Mouse (Mus musculus): ENCODE measurements around the gene Wars. TPM values are rescaled to one million over a fixed set of nuclear protein-coding genes. Genes with fewer than 3 reads are reported as not detected.
"Not testable (repeated sequence)": the region's sequence is repeated elsewhere in the genome, so short reads cannot be mapped to it uniquely, and the experiment has no call there.

The Wars gene
- total RNA-seq, 2 experiments from 2014 or later: 88.5 to 95.1 TPM

- DNase-seq (ENCODE audit: low spot score in 2 of 2): no peak
These were observed 36.3 kb downstream of the Wars start for GRCm38 (mm10) chr12:108857589-108858184.

DNA sequence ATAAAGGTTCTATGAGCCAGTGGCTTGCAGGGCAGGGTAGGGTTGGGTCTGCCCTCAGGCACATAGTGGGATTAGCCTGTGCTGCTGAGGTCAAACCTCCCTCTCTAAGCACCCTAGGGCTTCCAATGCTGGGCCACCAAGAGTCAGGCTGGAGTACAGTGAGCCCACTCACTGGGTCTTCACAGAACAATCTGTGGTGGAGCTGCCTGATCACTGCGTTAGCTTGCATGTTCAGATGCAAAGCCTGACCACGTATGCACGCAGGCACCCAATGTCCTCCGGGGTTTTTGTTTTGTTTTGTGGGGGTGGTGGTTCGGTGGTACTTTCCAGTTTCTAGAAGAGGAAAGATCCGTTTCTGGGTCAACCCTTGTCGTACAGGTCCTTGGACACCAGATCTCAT lies 36.9 kb downstream of the Wars start:
- no peak for DNase-seq (ENCODE audit: low spot score in 2 of 2)

GRCm38 (mm10) chr12:108856186-108856585 lies 37.8 kb downstream of the Wars start:
- DNase-seq (ENCODE audit: low spot score in 2 of 2): no peak

GRCm38 (mm10) chr12:108855081-108855480 lies 38.9 kb downstream of the Wars start:
- DNase-seq (ENCODE audit: low spot score in 2 of 2): no peak

- DNase-seq (ENCODE audit: low spot score in 2 of 2): no peak
These were observed 41.2 kb downstream of the Wars start for GRCm38 (mm10) chr12:108852822-108853221.

- DNase-seq (ENCODE audit: low spot score in 2 of 2): no peak
These were observed 43.1 kb downstream of the Wars start for GRCm38 (mm10) chr12:108850886-108851285.

GRCm38 (mm10) chr12:108850129-108850528 lies 43.8 kb downstream of the Wars start:
- no peak for DNase-seq (ENCODE audit: low spot score in 2 of 2)

DNA sequence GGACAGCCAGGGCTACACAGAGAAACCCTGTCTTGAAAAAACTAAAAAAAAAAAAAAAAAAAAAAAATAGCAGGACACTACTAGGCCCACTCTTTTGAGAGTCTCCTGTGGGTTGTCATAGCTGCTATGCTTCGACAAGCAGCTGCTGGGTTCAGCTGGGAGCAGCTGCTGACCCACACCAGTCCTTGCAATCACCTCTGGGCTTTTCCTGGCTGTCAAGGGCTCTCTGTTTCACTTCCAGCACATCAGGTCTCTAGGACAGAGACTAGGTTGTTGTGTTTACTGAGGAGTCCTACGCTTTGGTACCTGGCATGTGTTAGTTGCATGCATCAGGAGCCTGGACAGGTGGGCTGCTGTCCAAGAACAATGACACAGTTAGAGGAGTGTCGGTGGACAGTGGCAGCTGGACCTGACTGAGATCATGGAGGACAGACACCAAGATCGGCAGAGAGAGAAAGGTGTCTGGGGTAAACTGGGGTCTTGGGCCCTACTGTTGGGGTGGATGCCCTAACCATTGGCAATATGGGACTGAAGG lies 44.4 kb downstream of the Wars start:
- no peak for DNase-seq (ENCODE audit: low spot score in 2 of 2)

DNA sequence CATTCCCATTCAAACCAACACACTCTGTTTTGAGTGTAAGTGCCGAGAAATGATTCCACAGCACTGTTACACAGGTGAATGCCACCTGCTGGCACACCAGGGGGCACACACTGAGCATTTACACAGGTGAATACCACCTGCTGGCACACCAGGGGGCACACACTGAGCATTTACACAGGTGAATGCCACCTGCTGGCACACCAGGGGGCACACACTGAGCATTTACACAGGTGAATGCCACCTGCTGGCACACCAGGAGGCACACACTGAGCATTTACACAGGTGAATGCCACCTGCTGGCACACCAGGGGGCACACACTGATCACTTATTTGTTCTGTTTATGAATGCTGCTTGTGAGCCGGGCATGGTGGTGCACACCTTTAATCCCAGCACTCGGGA lies 45.9 kb downstream of the Wars start:
- not testable (repeated sequence) for DNase-seq (ENCODE audit: low spot score in 2 of 2)

DNA sequence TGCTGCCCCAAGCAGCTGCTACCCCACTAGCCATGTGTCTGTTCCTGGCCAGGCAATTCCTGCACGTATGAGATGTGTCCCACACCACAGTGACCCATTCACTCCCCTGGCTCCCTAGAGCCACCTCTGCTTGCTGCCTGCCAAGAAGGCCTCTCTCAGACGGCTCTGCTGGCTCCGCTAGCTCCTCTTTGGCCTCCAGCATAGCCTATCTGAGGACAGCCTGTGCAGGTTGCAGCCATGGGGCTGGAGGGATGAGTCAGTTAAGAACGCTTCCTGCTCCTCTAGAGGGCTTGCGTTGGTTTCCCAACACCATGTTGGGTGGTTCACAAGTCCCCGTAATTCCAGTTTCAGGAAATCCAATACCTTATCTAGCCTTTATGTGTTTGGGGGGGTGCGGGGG lies 51.3 kb downstream of the Wars start:
- DNase-seq (ENCODE audit: low spot score in 2 of 2): no peak

DNA sequence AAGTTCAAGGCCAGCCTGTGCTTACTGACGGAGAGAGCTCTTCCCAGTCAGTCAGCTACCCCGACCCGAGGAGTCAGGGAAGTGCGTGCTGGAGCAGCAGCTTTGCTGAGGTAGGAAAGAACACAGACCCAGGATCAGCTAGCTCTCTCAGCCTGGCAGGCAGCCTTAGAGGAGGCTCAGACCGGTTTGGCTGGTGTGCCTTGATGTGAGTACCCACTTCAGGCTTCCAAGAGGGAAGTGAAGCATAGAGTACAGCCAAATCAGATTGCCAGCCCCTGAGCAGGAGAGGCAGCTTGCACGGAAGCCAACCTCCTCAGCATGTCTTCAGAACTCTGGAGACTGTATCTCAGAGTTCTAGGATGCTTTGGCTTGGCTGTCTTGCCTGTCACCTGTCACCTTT lies 52.8 kb downstream of the Wars start:
- DNase-seq (ENCODE audit: low spot score in 2 of 2): no peak

DNA sequence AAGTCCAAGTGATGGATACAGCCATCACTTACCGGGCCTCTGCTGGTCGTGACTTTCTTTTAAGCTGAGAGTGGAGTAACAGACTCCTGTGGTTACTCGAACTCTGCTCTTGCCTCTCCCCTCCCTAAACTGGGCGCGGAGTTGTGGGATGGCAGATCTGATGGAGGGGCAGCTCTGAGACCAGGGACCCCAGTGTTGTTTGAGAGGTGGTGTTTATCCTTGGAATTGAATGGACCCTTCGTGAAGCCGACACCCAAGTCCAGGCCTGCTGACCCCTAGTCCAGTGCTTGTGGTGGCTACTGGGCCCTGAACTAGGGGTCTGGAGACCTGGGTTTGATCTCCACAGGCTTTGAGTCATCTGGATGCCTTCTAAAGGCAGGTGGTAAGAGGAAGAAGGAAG lies 57.3 kb downstream of the Wars start:
- DNase-seq (ENCODE audit: low spot score in 2 of 2): no peak

DNA sequence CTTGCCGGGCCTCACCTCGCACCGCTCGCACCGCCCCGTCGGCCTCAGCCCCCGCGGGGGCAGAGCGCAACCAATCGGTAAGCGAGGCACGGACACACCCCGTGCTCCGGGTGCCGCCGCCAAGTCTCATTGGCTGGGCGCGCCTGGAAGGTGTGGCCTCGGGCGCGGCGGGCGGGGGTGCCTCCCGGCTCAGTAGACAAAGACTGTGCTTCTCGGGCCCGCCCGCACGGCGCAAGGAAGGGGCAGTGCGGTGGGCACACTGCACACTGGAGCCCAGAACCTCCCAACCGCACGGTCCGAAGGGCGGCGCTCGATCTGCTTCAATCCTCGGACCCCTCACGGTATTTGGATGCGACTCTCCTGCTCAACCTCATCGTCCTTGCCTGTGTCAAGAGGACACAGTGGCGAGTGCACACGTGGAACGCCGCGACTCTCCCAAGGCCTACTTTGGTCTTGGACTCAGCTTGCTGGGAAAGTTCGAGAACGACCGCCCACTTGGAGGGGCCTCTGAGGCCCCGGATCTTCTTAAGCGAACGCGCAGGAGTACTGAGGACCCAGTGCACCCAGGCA lies 58.0 kb downstream of the Wars start, which contains the start of the genes Slc25a29 and Slc25a47:
Gene Slc25a29 (minus strand): TSS at position 44 of the 570 bp plus-strand sequence.
Gene Slc25a47 (plus strand): TSS at position 207 of the 570 bp plus-strand sequence.
- peak; percentile 96 to 98 for DNase-seq (ENCODE audit: low spot score in 2 of 2)

DNA sequence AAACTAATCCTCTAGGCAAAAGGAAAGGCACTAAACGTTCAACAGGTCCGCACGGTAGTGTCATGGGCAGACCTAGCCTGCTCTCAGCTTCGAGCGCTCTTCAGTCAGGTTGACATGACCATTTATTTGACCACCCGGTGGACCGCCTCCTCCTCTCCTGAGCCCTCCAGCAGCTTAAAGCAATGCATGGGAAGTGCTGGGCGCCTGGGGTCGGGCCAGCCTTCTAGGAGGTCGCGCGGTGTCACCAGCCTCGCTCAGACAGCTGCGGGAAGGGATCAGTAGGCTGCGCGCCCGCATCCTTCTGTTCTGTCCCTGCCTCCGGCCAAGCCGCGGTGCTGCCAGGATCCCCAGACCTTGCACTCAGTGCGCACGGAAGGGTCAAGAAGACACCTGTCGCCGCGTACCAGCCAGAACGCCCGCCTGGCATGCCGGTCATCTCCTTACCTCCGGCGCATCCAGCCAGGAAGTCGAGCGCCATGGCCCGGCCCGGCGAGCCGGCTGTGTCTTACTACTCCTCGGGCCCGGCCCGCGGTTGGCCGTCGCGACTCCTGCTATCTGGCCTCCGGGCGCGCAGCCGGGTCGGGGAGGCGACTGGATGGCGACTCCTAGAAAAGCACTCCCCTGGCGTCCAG lies 58.6 kb downstream of the Wars start:
- peak in 1 of 2 experiments; percentile 33 for DNase-seq (ENCODE audit: low spot score in 2 of 2)

GRCm38 (mm10) chr12:108834786-108835185 lies 59.2 kb downstream of the Wars start:
- DNase-seq (ENCODE audit: low spot score in 2 of 2): no peak

DNA sequence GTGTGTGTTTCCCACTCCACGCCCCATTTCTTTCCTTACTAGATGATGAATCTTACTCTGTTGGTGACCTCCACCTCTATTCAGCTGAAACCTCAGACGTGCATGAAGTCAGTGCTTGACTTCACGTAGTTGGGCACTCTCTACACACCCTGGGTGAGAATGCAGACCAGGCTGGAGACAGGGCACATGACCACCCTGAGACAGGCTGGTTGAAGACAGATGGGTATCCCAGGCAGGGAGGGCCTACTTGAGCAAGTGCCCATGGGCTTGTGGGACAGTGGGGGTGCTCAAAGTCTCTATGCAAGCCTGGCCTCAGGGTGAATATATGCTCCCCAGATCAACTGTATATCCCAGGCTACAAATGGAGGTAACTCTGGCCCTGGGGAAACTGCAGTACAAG lies 59.6 kb downstream of the Wars start:
- no peak for DNase-seq (ENCODE audit: low spot score in 2 of 2)

DNA sequence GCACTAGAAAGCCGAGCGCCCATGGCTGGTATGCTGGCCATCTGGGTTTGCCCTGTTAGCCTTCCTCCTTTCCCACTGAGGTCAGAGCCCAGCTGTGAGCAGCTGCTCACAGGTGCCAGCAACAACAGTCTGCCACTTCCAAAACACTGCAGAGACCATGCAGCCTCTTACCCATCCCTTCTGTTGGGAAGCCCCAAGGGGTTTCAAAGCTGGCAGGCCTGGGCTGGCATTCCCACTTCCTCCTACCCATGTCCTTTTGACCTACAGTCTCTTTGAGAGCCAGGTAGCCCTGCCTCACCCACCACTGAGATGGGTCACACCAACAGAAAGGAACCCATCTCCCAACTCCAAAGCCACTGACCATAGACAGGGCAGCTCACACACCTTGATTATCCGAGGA lies 60.6 kb downstream of the Wars start:
- no peak for DNase-seq (ENCODE audit: low spot score in 2 of 2)

DNA sequence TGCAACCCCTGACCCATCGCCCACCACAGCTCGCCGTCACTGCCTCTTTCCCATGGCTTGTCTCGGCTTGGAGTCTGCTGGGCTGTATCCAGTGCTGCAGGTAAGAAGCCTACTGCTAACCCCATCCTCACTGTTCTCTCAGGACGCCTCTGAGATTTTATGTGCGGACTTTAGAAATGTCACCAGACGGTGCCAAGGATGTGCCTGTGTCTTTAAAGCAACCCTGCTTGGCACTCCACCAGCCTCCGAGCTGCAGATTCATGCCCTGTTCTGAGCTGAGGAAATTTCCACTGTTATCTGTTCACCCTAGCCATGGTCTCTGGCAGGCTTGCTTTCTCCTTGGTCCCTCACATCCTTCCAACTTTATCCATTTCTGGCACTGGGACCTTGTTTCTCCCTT lies 61.1 kb downstream of the Wars start:
- DNase-seq (ENCODE audit: low spot score in 2 of 2): peak in 1 of 2 experiments; percentile 40

DNA sequence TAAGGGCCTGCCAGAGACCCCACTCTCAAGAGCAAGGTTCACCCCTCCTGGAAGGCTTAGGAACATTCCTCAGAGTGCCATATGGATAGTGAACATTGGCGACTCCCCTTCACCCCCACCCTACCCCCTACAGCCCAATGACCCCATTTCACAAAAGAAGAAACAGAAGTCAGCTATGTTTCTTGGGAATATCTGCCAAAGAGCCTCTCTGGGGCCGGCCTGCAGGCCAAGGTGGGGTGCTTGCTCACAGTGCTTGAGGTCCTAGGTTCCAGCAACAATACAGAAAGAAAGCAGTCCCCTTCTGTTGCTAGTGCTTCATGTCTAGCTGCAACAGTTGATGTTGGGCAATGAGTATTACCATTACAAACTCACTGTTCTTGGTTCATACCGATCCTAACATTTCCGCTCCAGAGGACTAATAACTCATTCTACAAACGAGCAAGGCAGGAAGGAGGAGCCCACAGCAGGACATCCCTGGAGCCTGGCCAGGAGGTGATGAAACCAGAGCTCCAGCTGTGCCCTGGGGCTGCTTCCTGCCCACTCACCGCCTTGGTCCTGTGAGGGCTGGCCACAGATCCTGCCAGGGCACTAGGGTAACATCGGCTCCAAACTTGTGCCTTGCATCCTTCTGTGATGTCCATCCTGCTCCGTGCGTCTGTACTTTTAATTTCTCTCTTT lies 61.9 kb downstream of the Wars start:
- no peak for DNase-seq (ENCODE audit: low spot score in 2 of 2)

GRCm38 (mm10) chr12:108830358-108830757 lies 63.6 kb downstream of the Wars start:
- DNase-seq (ENCODE audit: low spot score in 2 of 2): no peak

- no peak for DNase-seq (ENCODE audit: low spot score in 2 of 2)
These were observed 64.3 kb downstream of the Wars start for GRCm38 (mm10) chr12:108829636-108830035.

- DNase-seq (ENCODE audit: low spot score in 2 of 2): no peak
These were observed 66.3 kb downstream of the Wars start for GRCm38 (mm10) chr12:108827641-108828040.

Data from left cerebral cortex, adult 18-20 months (tissue).